Mouse (Mus musculus): ENCODE data around the gene Rrp1. TPM values are rescaled to one million over a fixed set of nuclear protein-coding genes. Genes with fewer than 3 reads are reported as not detected.
A peak's percentile ranks its signal among the peaks of the same experiment; 100 is the strongest.

The Rrp1 gene
- total and polyA plus RNA-seq, 3 experiments: 273 to 417 TPM; not detected in 1

DNA sequence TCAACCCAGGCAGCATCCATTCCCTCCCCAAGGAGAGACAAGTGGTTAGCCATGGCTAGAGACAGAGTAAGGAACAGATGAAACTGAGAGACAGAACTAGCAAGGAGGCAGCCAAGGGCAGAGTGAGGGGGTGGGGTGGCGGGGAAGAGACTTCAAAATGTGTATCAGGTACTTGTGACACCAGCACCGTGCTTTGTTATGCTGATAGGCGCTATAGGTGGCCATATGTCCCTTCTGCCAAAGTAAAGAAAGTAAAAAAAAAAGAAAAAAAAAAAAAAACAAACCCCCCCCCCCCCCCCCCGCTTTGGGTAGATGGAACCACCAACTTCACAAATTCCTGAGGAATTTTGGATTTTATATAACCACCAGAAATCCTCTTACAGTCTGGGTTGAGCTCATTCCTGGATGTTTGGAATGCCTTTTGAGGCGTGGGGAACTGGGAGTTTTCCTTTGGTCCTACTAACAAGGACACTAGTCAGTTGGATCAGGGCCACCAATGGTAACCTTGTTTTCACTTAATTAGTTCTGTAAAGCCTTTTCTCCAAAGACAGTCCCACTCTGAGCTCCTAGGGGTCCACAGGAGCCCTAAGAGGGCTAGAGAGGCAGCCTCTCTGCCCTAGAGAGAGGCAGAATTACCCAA lies 46.5 kb downstream of the Rrp1 start:
- peaks cover 0 to 5% of the 10 kb centered on the region in 2 experiments; a peak in 2 of 4 replicates for H3K27me3 ChIP-seq (ENCODE audit: control insufficient read depth in 1 of 2, insufficient read depth in 2 of 2, low read length in 2 of 2)
- H3K9me3 ChIP-seq (replicated peaks; ENCODE audit: insufficient read depth, low read length): no peaks in the 10 kb centered on the region
- TF ChIP-seq ZKSCAN1 (IDR thresholded peaks at IDR 0.05; ENCODE audit: low read depth, low read length) (no peak), NRF1 (IDR thresholded peaks at IDR 0.05; ENCODE audit: insufficient read depth, low read depth, low read length, poor library complexity, severe bottlenecking) (no peak), HCFC1 (IDR thresholded peaks at IDR 0.05; ENCODE audit: low read depth, low read length) (no peak), GABPA (IDR thresholded peaks at IDR 0.05; ENCODE audit: low read depth, low read length) (no peak), SMC3 (IDR thresholded peaks at IDR 0.05; ENCODE audit: low read depth, low read length) (no peak), POLR2A (IDR thresholded peaks at IDR 0.05; ENCODE audit: control insufficient read depth in 1 of 2, insufficient read depth in 1 of 2, low read depth in 1 of 2, low read length in 2 of 2, poor library complexity in 1 of 2) (no peak), RCOR1 (IDR thresholded peaks at IDR 0.05; ENCODE audit: low read depth, low read length) (no peak), USF2 (IDR thresholded peaks at IDR 0.05; ENCODE audit: borderline replicate concordance in 1 of 2, insufficient read depth in 1 of 2, low read depth in 1 of 2, low read length in 2 of 2) (no peak), USF1 (IDR thresholded peaks at IDR 0.05; ENCODE audit: low read depth, low read length) (no peak), KAT2A (conservative IDR thresholded peaks at IDR 0.05; ENCODE audit: low read depth, low read length) (no peak), EP300 (IDR thresholded peaks at IDR 0.05; ENCODE audit: low read depth in 1 of 2, low read length in 2 of 2) (no peak), ZC3H11A (IDR thresholded peaks at IDR 0.05; ENCODE audit: low read depth, low read length) (no peak), NELFE (IDR thresholded peaks at IDR 0.05; ENCODE audit: low read depth, low read length) (no peak), CHD2 (IDR thresholded peaks at IDR 0.05; ENCODE audit: low read length) (no peak)
- no peak overlapping the region for H3K4me3 ChIP-seq (ENCODE audit: control insufficient read depth in 1 of 2, insufficient read depth in 1 of 2, low read depth in 2 of 2, low read length in 2 of 2)
- peaks cover 10 to 27% of the 10 kb centered on the region in 2 experiments for H3K4me1 ChIP-seq (ENCODE audit: control insufficient read depth in 1 of 2, insufficient read depth in 2 of 2, low read length in 2 of 2)
- H3K79me2 ChIP-seq (ENCODE audit: control insufficient read depth, insufficient read depth, low read length, poor library complexity): no peaks in the 10 kb centered on the region
- H3K9ac ChIP-seq (ENCODE audit: control insufficient read depth, low read depth, low read length, poor library complexity, severe bottlenecking): no peak overlapping the region
- peak overlapping the region; percentile 58 for H3K27ac ChIP-seq (ENCODE audit: control insufficient read depth, low read depth, low read length)
- peaks cover 0 to 15% of the 10 kb centered on the region in 2 experiments; a peak in 2 of 4 replicates for H3K36me3 ChIP-seq (ENCODE audit: control insufficient read depth in 1 of 2, insufficient read depth in 2 of 2, low read length in 2 of 2)
- no peak for DNase-seq (ENCODE audit: low read depth, low spot score)

DNA sequence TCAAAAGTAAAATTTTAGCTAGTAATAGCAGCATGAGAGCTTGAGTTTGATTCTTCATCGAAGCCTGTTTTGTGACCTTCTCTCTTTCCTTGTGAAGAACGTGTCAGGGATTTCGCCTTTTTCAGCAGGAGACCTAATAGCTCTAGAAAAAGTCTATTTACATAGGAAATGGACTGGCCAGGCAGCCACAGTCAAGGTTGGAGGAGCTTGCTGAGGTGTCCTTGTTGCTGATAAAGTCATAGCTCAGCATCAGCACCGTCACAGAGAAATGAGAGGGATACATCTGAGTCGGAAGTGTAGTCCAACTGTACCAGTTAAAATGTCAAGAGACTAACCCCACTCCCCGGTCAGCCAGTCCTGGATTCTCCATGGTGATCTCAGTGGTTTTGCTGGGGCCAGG lies 47.3 kb downstream of the Rrp1 start:
- TF ChIP-seq USF1 (IDR thresholded peaks at IDR 0.05; ENCODE audit: low read depth, low read length) (no peak), BHLHE40 (IDR thresholded peaks at IDR 0.05; ENCODE audit: borderline replicate concordance, low read depth, low read length) (no peak), TAL1 (IDR thresholded peaks at IDR 0.05; ENCODE audit: low read length) (no peak), GABPA (IDR thresholded peaks at IDR 0.05; ENCODE audit: low read depth, low read length) (no peak), ZKSCAN1 (IDR thresholded peaks at IDR 0.05; ENCODE audit: low read depth, low read length) (no peak), KAT2A (conservative IDR thresholded peaks at IDR 0.05; ENCODE audit: low read depth, low read length) (no peak), ZNF384 (IDR thresholded peaks at IDR 0.05; ENCODE audit: low read depth, low read length) (no peak), ELF1 (IDR thresholded peaks at IDR 0.05; ENCODE audit: low read depth, low read length) (no peak), CHD2 (IDR thresholded peaks at IDR 0.05; ENCODE audit: low read length) (no peak), MYB (IDR thresholded peaks at IDR 0.05; ENCODE audit: low read depth, low read length) (no peak)
- no peak for DNase-seq (ENCODE audit: low read depth, low spot score)
- Histone ChIP-seq H3K27ac (ENCODE audit: control insufficient read depth, low read depth, low read length) (no peak overlapping the region), H3K79me2 (ENCODE audit: control insufficient read depth, insufficient read depth, low read length, poor library complexity) (no peaks in the 10 kb centered on the region), H3K4me1 (ENCODE audit: control insufficient read depth in 1 of 2, insufficient read depth in 2 of 2, low read length in 2 of 2) (peaks cover 10 to 27% of the 10 kb centered on the region in 2 experiments), H3K36me3 (ENCODE audit: control insufficient read depth in 1 of 2, insufficient read depth in 2 of 2, low read length in 2 of 2) (peaks cover 0 to 15% of the 10 kb centered on the region in 2 experiments; a peak in 2 of 4 replicates), H3K9me3 (replicated peaks; ENCODE audit: insufficient read depth, low read length) (no peaks in the 10 kb centered on the region), H3K9ac (ENCODE audit: control insufficient read depth, low read depth, low read length, poor library complexity, severe bottlenecking) (no peak overlapping the region), H3K27me3 (ENCODE audit: control insufficient read depth in 1 of 2, insufficient read depth in 2 of 2, low read length in 2 of 2) (peaks cover 0 to 8% of the 10 kb centered on the region in 2 experiments; a peak in 2 of 4 replicates), H3K4me3 (ENCODE audit: control insufficient read depth in 1 of 2, insufficient read depth in 1 of 2, low read depth in 2 of 2, low read length in 2 of 2) (no peak overlapping the region)
